Comparison of ENCODE assay signal across 29 mouse cellular contexts in the genomic region with DNA sequence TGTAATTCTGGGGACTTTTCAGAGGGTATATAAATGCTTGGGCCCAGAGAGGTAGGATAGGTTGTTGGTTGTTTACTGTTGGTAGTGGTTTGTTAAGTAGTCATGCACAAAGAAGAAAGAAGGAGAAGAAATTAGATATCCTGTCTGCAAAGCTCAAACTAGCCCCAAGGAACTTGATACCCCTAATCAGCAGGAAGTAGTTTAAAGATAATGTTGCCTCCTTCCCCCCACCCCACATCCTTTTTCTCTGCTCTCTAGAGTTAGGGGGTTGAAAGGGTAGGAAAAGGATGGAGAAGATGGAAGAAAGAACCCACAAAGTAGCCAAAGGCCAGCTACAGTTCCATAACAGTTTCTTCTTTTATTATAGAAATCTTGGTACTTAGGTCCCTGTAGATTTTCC.
"Had no signal": no experiment of that assay in that cellular context is flagged by ENCODE, and none has a peak within 500 bp of the region (broad histone marks: within the 10 kb centered on the region; RNA-seq: fewer than 3 reads in every experiment).

No protein-coding gene starts in this region.

- H3K9ac ChIP-seq: limb, embryonic 12.5 days; limb, embryonic 13.5 days; limb, embryonic 15.5 days; liver, embryonic 12.5 days; liver, embryonic 13.5 days; liver, embryonic 14.5 days; liver, embryonic 15.5 days; liver, postnatal 0 days; lung, embryonic 14.5 days; lung, embryonic 15.5 days; midbrain, embryonic 12.5 days; midbrain, embryonic 13.5 days; midbrain, embryonic 15.5 days had no signal

- H3K4me1 ChIP-seq: limb, embryonic 10.5 days; limb, embryonic 13.5 days; limb, embryonic 15.5 days; liver, embryonic 15.5 days; lung, embryonic 15.5 days; midbrain, embryonic 10.5 days; midbrain, embryonic 12.5 days; midbrain, embryonic 13.5 days; midbrain, embryonic 15.5 days had no signal

- H3K36me3 ChIP-seq: limb, embryonic 10.5 days; limb, embryonic 12.5 days; limb, embryonic 13.5 days; limb, embryonic 15.5 days; liver, embryonic 12.5 days; liver, embryonic 13.5 days; liver, embryonic 15.5 days; lung, embryonic 15.5 days; midbrain, embryonic 10.5 days; midbrain, embryonic 12.5 days; midbrain, embryonic 13.5 days; midbrain, embryonic 15.5 days had no signal

- DNase-seq: left cerebral cortex, postnatal 4 days; liver; liver, embryonic 13.5 days; liver, postnatal 0 days; lung, adult 18-20 months; lung, adult 2 months; lung, embryonic 14.5 days; lung, postnatal 10 days; lung, postnatal 14 days; lung, postnatal 36 days; lung, postnatal 4 days; midbrain, embryonic 14.5 days had no signal

- ATAC-seq: liver, embryonic 12.5 days; liver, postnatal 0 days; lung, postnatal 0 days; midbrain, embryonic 13.5 days; midbrain, embryonic 15.5 days; midbrain, embryonic 16.5 days had no signal

- H3K27ac ChIP-seq: limb, embryonic 10.5 days; limb, embryonic 12.5 days; limb, embryonic 13.5 days; limb, embryonic 15.5 days; liver, embryonic 12.5 days; liver, embryonic 13.5 days; liver, embryonic 14.5 days; liver, embryonic 15.5 days; lung, embryonic 15.5 days; macrophage; midbrain, embryonic 10.5 days; midbrain, embryonic 12.5 days; midbrain, embryonic 13.5 days; midbrain, embryonic 15.5 days had no signal

- H3K27me3 ChIP-seq: limb, embryonic 12.5 days; limb, embryonic 13.5 days; limb, embryonic 15.5 days; liver, embryonic 12.5 days; liver, embryonic 13.5 days; liver, embryonic 15.5 days; lung, embryonic 15.5 days; megakaryocyte, embryonic 14.5 days; midbrain, embryonic 12.5 days; midbrain, embryonic 13.5 days; midbrain, embryonic 15.5 days had no signal

- H3K4me3 ChIP-seq: limb, embryonic 10.5 days; limb, embryonic 12.5 days; limb, embryonic 13.5 days; limb, embryonic 15.5 days; liver, embryonic 12.5 days; liver, embryonic 13.5 days; liver, embryonic 15.5 days; lung, embryonic 15.5 days; megakaryocyte, embryonic 14.5 days; midbrain, embryonic 10.5 days; midbrain, embryonic 12.5 days; midbrain, embryonic 13.5 days; midbrain, embryonic 15.5 days; myocyte had no signal

- H3K9me3 ChIP-seq: limb, embryonic 10.5 days; limb, embryonic 12.5 days; limb, embryonic 13.5 days; limb, embryonic 15.5 days; liver, embryonic 12.5 days; liver, embryonic 13.5 days; liver, embryonic 15.5 days; lung, embryonic 15.5 days; megakaryocyte, embryonic 14.5 days; midbrain, embryonic 10.5 days; midbrain, embryonic 12.5 days; midbrain, embryonic 13.5 days; midbrain, embryonic 15.5 days had no signal
